ENCODE assay signal across 28 mouse cellular contexts in the genomic region with DNA sequence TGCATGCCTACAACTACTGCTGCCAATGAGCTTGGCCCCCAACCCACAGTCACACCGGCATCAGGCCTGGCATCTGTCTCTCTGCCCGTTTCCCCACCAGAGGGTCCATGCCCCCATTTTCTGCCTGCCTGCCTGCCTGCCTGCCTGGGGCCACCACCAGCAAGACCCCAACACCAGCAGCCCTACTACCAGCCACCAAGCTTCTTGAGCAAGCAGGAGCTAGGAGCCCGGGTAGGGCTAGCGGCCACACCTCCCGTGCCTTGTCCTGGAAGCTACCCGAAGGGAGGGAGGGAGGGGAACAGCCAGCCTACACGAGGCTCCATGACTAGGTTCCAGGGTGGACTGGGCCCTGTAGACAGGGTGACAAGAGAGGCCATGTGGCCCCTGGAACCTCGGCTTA. TPM values are rescaled to one million over a fixed set of nuclear protein-coding genes. Genes with fewer than 3 reads are reported as not detected.
A peak's percentile ranks its signal among the peaks of the same experiment; 100 is the strongest.
DNase-seq lines count a peak whose midpoint lies in the region; ATAC-seq lines count a peak whose summit lies in the region.
"Had no signal": no experiment of that assay in that cellular context is flagged by ENCODE, and none has a peak within 500 bp of the region (broad histone marks: within the 10 kb centered on the region; RNA-seq: fewer than 3 reads in every experiment).

No protein-coding gene starts in this region.

- no peaks in the 10 kb centered on the region for H3K9me3 ChIP-seq in intestine, embryonic 14.5 days (ENCODE audit: control insufficient read depth, low read length)
- H3K9me3 ChIP-seq in intestine, embryonic 16.5 days (ENCODE audit: control insufficient read depth, low read length): no peaks in the 10 kb centered on the region
- no peaks in the 10 kb centered on the region for H3K9me3 ChIP-seq in limb, embryonic 15.5 days
- H3K9me3 ChIP-seq: embryonic facial prominence, embryonic 12.5 days; embryonic facial prominence, embryonic 15.5 days; heart, embryonic 12.5 days; heart, embryonic 15.5 days had no signal

- peak; percentile 4 for DNase-seq in cerebellum, adult 11-12 months
- no peak for DNase-seq in cerebellum, postnatal 25 days
- peak; percentile 10 for DNase-seq in intestine, embryonic 14.5 days (ENCODE audit: low spot score)
- DNase-seq in thymus, postnatal 4 days: peak; percentile 7
- DNase-seq in thymus, postnatal 36 days: no peak
- DNase-seq: adrenal gland, adult 8-10 months; adrenal gland, postnatal 25 days; B cell, adult 2 months; cerebellum, adult 18-20 months; cerebellum, adult 9-10 months; cerebellum, postnatal 36 days; forebrain, postnatal 0 days; gastrocnemius, adult 2 months; gastrocnemius, postnatal 14 days; heart, adult 18-20 months; heart, postnatal 10 days; heart, postnatal 4 days had no signal

- ATAC-seq in intestine, embryonic 14.5 days (replicated peaks; ENCODE audit: low FRiP score, low TSS enrichment, low read depth): no peak
- ATAC-seq in intestine, embryonic 16.5 days: no peak
- no peak for ATAC-seq in limb, embryonic 15.5 days (ENCODE audit: insufficient number of reproducible peaks, low FRiP score, low TSS enrichment, low read depth)
- ATAC-seq: activated CD4-positive, CD25-positive, alpha-beta regulatory T cell, adult 4 months; forebrain, embryonic 14.5 days; forebrain, postnatal 0 days; hindbrain, postnatal 0 days; inflammation-experienced regulatory T-cells, adult 6 months had no signal

- H3K4me3 ChIP-seq in intestine, embryonic 14.5 days (ENCODE audit: low read depth, low read length): no peak overlapping the region
- no peak overlapping the region for H3K4me3 ChIP-seq in intestine, embryonic 16.5 days (ENCODE audit: low read length)
- H3K4me3 ChIP-seq in limb, embryonic 15.5 days: no peak overlapping the region
- H3K4me3 ChIP-seq: embryonic facial prominence, embryonic 12.5 days; embryonic facial prominence, embryonic 15.5 days; gastrocnemius, adult 2 months; heart, embryonic 12.5 days; heart, embryonic 15.5 days had no signal

- WGBS in intestine, embryonic 14.5 days: 84% methylated on average over 8 of the region's 8 CpGs
- WGBS in intestine, embryonic 16.5 days: 87% methylated on average over 8 of the region's 8 CpGs
- WGBS in limb, embryonic 15.5 days: 84% methylated on average over 5 of the region's 8 CpGs

- no peaks in the 10 kb centered on the region for H3K4me1 ChIP-seq in intestine, embryonic 14.5 days (replicated peaks; ENCODE audit: control insufficient read depth, insufficient read depth, low read length)
- 0 out of 2 replicates have a peak, but pooled peaks cover 3% of the 10 kb centered on the region for H3K4me1 ChIP-seq in intestine, embryonic 16.5 days (ENCODE audit: control insufficient read depth, insufficient read depth, low read length)
- peaks cover 9% of the 10 kb centered on the region for H3K4me1 ChIP-seq in limb, embryonic 15.5 days

- H3K9ac ChIP-seq in intestine, embryonic 14.5 days (ENCODE audit: low read length): no peak overlapping the region
- H3K9ac ChIP-seq in intestine, embryonic 16.5 days (ENCODE audit: low read depth, low read length): no peak overlapping the region
- H3K9ac ChIP-seq in limb, embryonic 15.5 days: 0 out of 2 replicates have a peak overlapping the region, but pooled peaks have one; percentile 7
- H3K9ac ChIP-seq: embryonic facial prominence, embryonic 12.5 days; embryonic facial prominence, embryonic 15.5 days; forebrain, postnatal 0 days; heart, embryonic 12.5 days; heart, embryonic 15.5 days; hindbrain, embryonic 14.5 days had no signal

- peaks cover 38% of the 10 kb centered on the region for H3K36me3 ChIP-seq in intestine, embryonic 14.5 days (ENCODE audit: control insufficient read depth, insufficient read depth, low read length)
- H3K36me3 ChIP-seq in intestine, embryonic 16.5 days (ENCODE audit: control insufficient read depth, insufficient read depth, low read length): peaks cover 4% of the 10 kb centered on the region; the same call in 1 of the 2 replicates
- peaks cover 58% of the 10 kb centered on the region for H3K36me3 ChIP-seq in limb, embryonic 15.5 days

- H3K27ac ChIP-seq in intestine, embryonic 14.5 days (ENCODE audit: low read depth): no peak overlapping the region
- H3K27ac ChIP-seq in intestine, embryonic 16.5 days (ENCODE audit: low read length): no peak overlapping the region
- no peak overlapping the region for H3K27ac ChIP-seq in limb, embryonic 15.5 days
- H3K27ac ChIP-seq: embryonic facial prominence, embryonic 12.5 days; embryonic facial prominence, embryonic 15.5 days; gastrocnemius, adult 2 months; heart, embryonic 15.5 days; hindbrain, embryonic 14.5 days; hindbrain, postnatal 0 days had no signal

- H3K4me2 ChIP-seq in intestine, embryonic 14.5 days (ENCODE audit: low read length): no peak overlapping the region
- H3K4me2 ChIP-seq in intestine, embryonic 16.5 days (ENCODE audit: low read depth, low read length): no peak overlapping the region
- no peak overlapping the region for H3K4me2 ChIP-seq in limb, embryonic 15.5 days
- H3K4me2 ChIP-seq: embryonic facial prominence, embryonic 12.5 days; embryonic facial prominence, embryonic 15.5 days; heart, embryonic 12.5 days; heart, embryonic 15.5 days; hindbrain, embryonic 14.5 days had no signal

- 0 out of 2 replicates have a peak, but pooled peaks cover 10% of the 10 kb centered on the region for H3K27me3 ChIP-seq in intestine, embryonic 14.5 days (replicated peaks; ENCODE audit: control insufficient read depth, insufficient read depth, low read length)
- no peaks in the 10 kb centered on the region for H3K27me3 ChIP-seq in intestine, embryonic 16.5 days (replicated peaks; ENCODE audit: control insufficient read depth, insufficient read depth, low read length)
- peaks cover 5% of the 10 kb centered on the region; the same call in 1 of the 2 replicates for H3K27me3 ChIP-seq in limb, embryonic 15.5 days
- H3K27me3 ChIP-seq: embryonic facial prominence, embryonic 12.5 days had no signal

RNA-seq across cellular contexts. Expression of a gene that starts 14.2 kb away (rescaled TPM):
- polyA plus RNA-seq in intestine, embryonic 14.5 days (2014; fragmentation: Nextera tagmentation; extraction: Ambion mirVana): 47.5 and 48.1 TPM in 2 replicates
- polyA plus RNA-seq in intestine, embryonic 16.5 days (2015; fragmentation: Nextera tagmentation; extraction: Ambion mirVana): 39.7 and 40.1 TPM in 2 replicates
- 50.4 and 56.8 TPM in 2 replicates for polyA plus RNA-seq in limb, embryonic 15.5 days (2015; fragmentation: Nextera tagmentation; extraction: Ambion mirVana)

RNA-seq across cellular contexts. Expression of a gene that starts 22.6 kb away (rescaled TPM):
- polyA plus RNA-seq in intestine, embryonic 14.5 days (2014; fragmentation: Nextera tagmentation; extraction: Ambion mirVana): 0.52 and 0.78 TPM in 2 replicates
- polyA plus RNA-seq in intestine, embryonic 16.5 days (2015; fragmentation: Nextera tagmentation; extraction: Ambion mirVana): 0.23 and 0.27 TPM in 2 replicates
- 0.67 and 0.83 TPM in 2 replicates for polyA plus RNA-seq in limb, embryonic 15.5 days (2015; fragmentation: Nextera tagmentation; extraction: Ambion mirVana)
- polyA plus RNA-seq: activated CD4-positive, CD25-positive, alpha-beta regulatory T cell, adult 4 months; inflammation-experienced regulatory T-cells, adult 6 months had no signal

RNA-seq across cellular contexts. Expression of a gene that starts 37.2 kb away (rescaled TPM):
- 44.6 and 49.7 TPM in 2 replicates for polyA plus RNA-seq in intestine, embryonic 14.5 days (2014; fragmentation: Nextera tagmentation; extraction: Ambion mirVana)
- 23.5 and 25.5 TPM in 2 replicates for polyA plus RNA-seq in intestine, embryonic 16.5 days (2015; fragmentation: Nextera tagmentation; extraction: Ambion mirVana)
- polyA plus RNA-seq in limb, embryonic 15.5 days (2015; fragmentation: Nextera tagmentation; extraction: Ambion mirVana): 30.7 and 31.5 TPM in 2 replicates

Comparison
In these comparisons a context has a peak if more than half of its experiments do, and no peak if none do; other contexts are left out.
1. DNase-seq: peak in cerebellum, adult 11-12 months (single experiment), intestine, embryonic 14.5 days (single experiment) and thymus, postnatal 4 days (single experiment); none in cerebellum, postnatal 25 days (0 of 2) and thymus, postnatal 36 days (0 of 2).